19 mouse cellular contexts compared by ENCODE assay signal in genomic region chr6:109209699-109210098, GRCm38 (mm10).
"Had no signal": no experiment of that assay in that cellular context is flagged by ENCODE, and none has a peak within 500 bp of the region (broad histone marks: within the 10 kb centered on the region; RNA-seq: fewer than 3 reads in every experiment).

No protein-coding gene starts in this region.

- H3K9ac ChIP-seq: liver, postnatal 0 days; lung, embryonic 15.5 days; midbrain, embryonic 13.5 days; midbrain, embryonic 15.5 days; neural tube, embryonic 12.5 days; stomach, embryonic 15.5 days had no signal

- H3K27me3 ChIP-seq: lung, embryonic 15.5 days; megakaryocyte, embryonic 14.5 days; midbrain, embryonic 13.5 days; midbrain, embryonic 15.5 days; neural tube, embryonic 12.5 days; stomach, embryonic 15.5 days had no signal

- ATAC-seq: liver, postnatal 0 days; lung, postnatal 0 days; midbrain, embryonic 13.5 days; midbrain, embryonic 15.5 days had no signal

- H3K4me1 ChIP-seq: lung, embryonic 15.5 days; megakaryocyte, embryonic 14.5 days; midbrain, embryonic 13.5 days; midbrain, embryonic 15.5 days; neural tube, embryonic 12.5 days; stomach, embryonic 15.5 days had no signal

- H3K4me2 ChIP-seq: lung, embryonic 15.5 days; midbrain, embryonic 11.5 days; midbrain, embryonic 13.5 days; midbrain, embryonic 15.5 days; neural tube, embryonic 12.5 days; stomach, embryonic 15.5 days had no signal

- H3K27ac ChIP-seq: lung, embryonic 15.5 days; macrophage; midbrain, embryonic 13.5 days; midbrain, embryonic 15.5 days; neural tube, embryonic 12.5 days; stomach, embryonic 15.5 days; stomach, postnatal 0 days had no signal

- H3K9me3 ChIP-seq: lung, embryonic 15.5 days; megakaryocyte, embryonic 14.5 days; midbrain, embryonic 13.5 days; midbrain, embryonic 15.5 days; neural tube, embryonic 12.5 days; stomach, embryonic 15.5 days had no signal

- DNase-seq: liver, postnatal 0 days; lung, adult 2 months; lung, postnatal 14 days; lung, postnatal 36 days; right cerebral cortex, postnatal 25 days; right cerebral cortex, postnatal 4 days; thymus, adult 2 months; thymus, postnatal 25 days; thymus, postnatal 4 days had no signal

- H3K4me3 ChIP-seq: lung, embryonic 15.5 days; megakaryocyte, embryonic 14.5 days; midbrain, embryonic 13.5 days; midbrain, embryonic 15.5 days; neural tube, embryonic 12.5 days; stomach, embryonic 15.5 days had no signal

- H3K36me3 ChIP-seq: lung, embryonic 15.5 days; midbrain, embryonic 13.5 days; midbrain, embryonic 15.5 days; neural tube, embryonic 12.5 days; stomach, embryonic 15.5 days had no signal
